Mouse (Mus musculus) kidney, adult 2 months (tissue): ENCODE measurements around the gene Nisch. TPM values are rescaled to one million over a fixed set of nuclear protein-coding genes. Genes with fewer than 3 reads are reported as not detected.

Experiments used
- DNase-seq: peaks from one replicate; pipeline ENCODE4 v3.0.0; 2021
- H3K27ac ChIP-seq: fragments of 200-500 bp; 2 replicates; pipeline ENCODE4 v1.5.1; 2012; ENCODE audit warnings: low read depth, low read length, control low read depth, inconsistent platforms; ENCODE audit not compliant: insufficient read depth
- H3K27me3 ChIP-seq: fragments of 200-500 bp; replicated peaks from 2 replicates; pipeline ENCODE4 v1.6.1; 2012; ENCODE audit warnings: mild to moderate bottlenecking, moderate library complexity, low read length, inconsistent platforms; ENCODE audit not compliant: control insufficient read depth, insufficient read depth
- H3K36me3 ChIP-seq: fragments of 200-500 bp; 2 replicates; pipeline ENCODE4 v1.6.1; 2012; ENCODE audit warnings: mild to moderate bottlenecking, moderate library complexity, low read length, inconsistent platforms; ENCODE audit not compliant: control insufficient read depth, insufficient read depth
- H3K4me1 ChIP-seq: fragments of 200-500 bp; 2 replicates; pipeline ENCODE4 v1.6.1; 2011; ENCODE audit warnings: low read length; ENCODE audit not compliant: control insufficient read depth, insufficient read depth
- H3K4me3 ChIP-seq: fragments of 200-500 bp; 2 replicates; pipeline ENCODE4 v1.5.1; 2011; ENCODE audit warnings: mild to moderate bottlenecking, low read depth, low read length, control low read depth; ENCODE audit not compliant: insufficient read depth
- CTCF ChIP-seq: fragments of 200-500 bp; conservative IDR thresholded peaks from 2 replicates; pipeline ENCODE4 v1.5.1; 2011; ENCODE audit warnings: low read depth, mild to moderate bottlenecking, control low read depth, low read length, moderate library complexity, mixed read lengths; ENCODE audit not compliant: insufficient read depth, insufficient read length
- POLR2A ChIP-seq: fragments of 200-500 bp; IDR thresholded peaks from one replicate; pipeline ENCODE4 v1.6.1; 2011; ENCODE audit warnings: low read depth, low read length, control low read depth
- WGBS: fragments of 180-500 bp; shearing (Covaris S2); methylation state at CpG from one replicate; pipeline ENCODE4 v1.1.7; 2018; 5-methylcytosine and 5-hydroxymethylcytosine counted together
- polyA plus RNA-seq: library from polyadenylated mRNA; depleted of rRNA; stranded (reverse); fragments of >200 nt; gene quantifications from 2 replicates; pipeline ENCODE4 v1.2.3, GENCODE M21; 2012

The Nisch gene
- polyA plus RNA-seq, 1 experiment, result 244 TPM

DNA sequence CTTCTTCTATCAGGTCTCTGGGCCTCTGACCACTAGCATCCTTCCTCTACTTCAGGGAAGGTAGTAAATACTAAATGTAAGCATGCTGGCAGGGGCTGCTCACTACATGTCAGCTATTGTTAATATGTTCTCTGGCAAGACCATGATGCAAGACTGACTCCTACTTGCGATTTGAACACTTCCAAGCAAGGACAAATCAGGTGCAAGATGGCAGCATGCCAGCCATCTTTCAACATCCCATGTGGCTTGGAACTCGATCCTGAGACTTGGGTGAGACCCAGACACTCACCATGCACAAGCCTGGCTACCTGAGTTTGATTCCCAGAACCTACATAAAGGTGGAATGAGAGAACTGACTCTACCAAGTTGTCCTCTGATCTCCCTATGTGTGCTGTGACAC is 24.8 kb downstream of the Nisch start:
- DNase-seq, result no peak
- TF ChIP-seq POLR2A, result no peak
- no peak for TF ChIP-seq CTCF
- H3K4me1 ChIP-seq, result peaks cover 14% of the 10 kb centered on the region; the same call in 1 of the 2 replicates
- no peak overlapping the region for H3K4me3 ChIP-seq
- 39% methylated on average over 2 of the region's 2 CpGs for WGBS
- no peak overlapping the region for H3K27ac ChIP-seq
- H3K27me3 ChIP-seq, result no peaks in the 10 kb centered on the region
- H3K36me3 ChIP-seq, result peaks cover 1% of the 10 kb centered on the region; the same call in 1 of the 2 replicates

GRCm38 (mm10) chr14:31189348-31189747 is 27.4 kb downstream of the Nisch start:
- WGBS, result 85% methylated on average over 3 of the region's 3 CpGs
- peaks cover 9% of the 10 kb centered on the region; the same call in 1 of the 2 replicates for H3K4me1 ChIP-seq
- no peak overlapping the region for H3K4me3 ChIP-seq
- H3K27ac ChIP-seq, result 0 out of 2 replicates have a peak overlapping the region, but pooled peaks have one; percentile 3
- no peak for DNase-seq
- H3K36me3 ChIP-seq, result peaks cover 11% of the 10 kb centered on the region
- TF ChIP-seq POLR2A (no peak), CTCF (no peak)
- no peaks in the 10 kb centered on the region for H3K27me3 ChIP-seq

DNA sequence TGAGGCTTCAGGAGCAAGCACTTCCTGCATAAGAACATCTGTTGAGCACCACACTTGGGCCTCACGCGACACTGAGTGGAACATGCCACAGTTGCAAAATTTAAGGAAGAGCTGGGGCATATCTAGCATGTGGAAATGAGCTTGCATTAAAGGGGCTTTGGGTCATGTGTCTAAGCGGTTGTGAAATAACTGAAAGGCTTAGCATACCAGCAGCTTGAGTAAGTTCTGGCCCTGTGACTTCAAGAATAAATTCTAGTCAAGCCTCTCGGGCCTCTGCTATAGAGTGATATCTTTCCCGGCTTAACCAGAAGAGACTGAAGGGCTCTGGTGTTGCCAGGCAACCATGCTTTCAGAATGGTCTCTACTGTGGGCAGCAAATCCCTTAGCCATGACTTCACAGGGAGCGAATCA is 28.0 kb downstream of the Nisch start:
- TF ChIP-seq CTCF, result no peak
- no peak for TF ChIP-seq POLR2A
- Histone ChIP-seq H3K36me3 (peaks cover 12% of the 10 kb centered on the region), H3K27ac (0 out of 2 replicates have a peak overlapping the region, but pooled peaks have one; percentile 3), H3K4me1 (peaks cover 9% of the 10 kb centered on the region), H3K4me3 (no peak overlapping the region), H3K27me3 (no peaks in the 10 kb centered on the region)
- 78% methylated on average over 6 of the region's 6 CpGs for WGBS
- peak; percentile 53 for DNase-seq

- peaks cover 28% of the 10 kb centered on the region for H3K4me1 ChIP-seq
- H3K4me3 ChIP-seq, result no peak overlapping the region
- H3K36me3 ChIP-seq, result peaks cover 12% of the 10 kb centered on the region
- peak overlapping the region; percentile 22; the same call in 1 of the 2 replicates for H3K27ac ChIP-seq
- no peak for TF ChIP-seq CTCF
- TF ChIP-seq POLR2A, result no peak
- DNase-seq, result peak; percentile 91
- H3K27me3 ChIP-seq, result no peaks in the 10 kb centered on the region
- WGBS, result 26% methylated on average over 4 of the region's 4 CpGs
Observed at GRCm38 (mm10) chr14:31186656-31187055, 30.1 kb downstream of the Nisch start.

GRCm38 (mm10) chr14:31184195-31184594 is 32.6 kb downstream of the Nisch start:
- DNase-seq, result no peak
- Histone ChIP-seq H3K4me3 (no peak overlapping the region), H3K27ac (peak overlapping the region; percentile 6; the same call in 1 of the 2 replicates), H3K4me1 (peaks cover 39% of the 10 kb centered on the region), H3K27me3 (no peaks in the 10 kb centered on the region), H3K36me3 (peaks cover 12% of the 10 kb centered on the region)
- 88% methylated on average over 12 of the region's 12 CpGs for WGBS
- TF ChIP-seq CTCF (no peak), POLR2A (no peak)

GRCm38 (mm10) chr14:31183541-31183940 is 33.2 kb downstream of the Nisch start:
- Histone ChIP-seq H3K27ac (peak overlapping the region; percentile 58), H3K4me3 (no peak overlapping the region), H3K4me1 (peaks cover 39% of the 10 kb centered on the region), H3K27me3 (no peaks in the 10 kb centered on the region), H3K36me3 (peaks cover 12% of the 10 kb centered on the region)
- no peak for DNase-seq
- WGBS, result 53% methylated on average over 5 of the region's 5 CpGs
- TF ChIP-seq CTCF, result no peak
- TF ChIP-seq POLR2A, result no peak

DNA sequence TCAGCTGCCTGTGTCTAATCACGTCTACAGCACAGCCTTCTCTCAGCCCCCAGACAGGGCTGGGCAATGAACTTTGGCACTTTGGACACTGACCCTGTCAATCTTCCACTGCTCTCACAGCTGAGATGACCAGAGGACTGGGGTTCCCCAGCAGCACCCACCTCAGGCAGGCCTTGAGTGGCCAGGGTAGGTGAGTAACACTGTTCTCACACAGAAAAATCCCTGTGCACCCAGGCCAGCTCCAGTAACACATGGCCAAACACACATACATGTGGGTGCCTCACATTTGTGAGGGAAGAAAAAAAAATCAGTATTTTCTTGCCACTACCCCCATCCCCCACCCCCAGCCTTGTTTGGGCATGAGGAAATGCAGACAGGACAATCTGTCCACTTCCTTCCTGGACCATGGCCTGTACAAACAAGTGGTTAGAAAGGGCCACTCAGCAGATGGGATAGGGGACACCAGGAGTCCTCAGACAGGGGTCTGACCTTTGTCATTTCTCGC is 33.9 kb downstream of the Nisch start:
- Histone ChIP-seq H3K27ac (peak overlapping the region; percentile 58), H3K27me3 (no peaks in the 10 kb centered on the region), H3K4me3 (no peak overlapping the region), H3K36me3 (peaks cover 10% of the 10 kb centered on the region), H3K4me1 (peaks cover 39% of the 10 kb centered on the region)
- peak; percentile 86 for DNase-seq
- WGBS, result 18% methylated on average over 2 of the region's 2 CpGs
- TF ChIP-seq CTCF (no peak), POLR2A (no peak)
